Mouse (Mus musculus): ENCODE measurements around the gene Zfp286. TPM values are rescaled to one million over a fixed set of nuclear protein-coding genes. Genes with fewer than 3 reads are reported as not detected.

Gene Zfp286
- polyA plus RNA-seq, 1 experiment from 2014 or later = 29.8 TPM

DNA sequence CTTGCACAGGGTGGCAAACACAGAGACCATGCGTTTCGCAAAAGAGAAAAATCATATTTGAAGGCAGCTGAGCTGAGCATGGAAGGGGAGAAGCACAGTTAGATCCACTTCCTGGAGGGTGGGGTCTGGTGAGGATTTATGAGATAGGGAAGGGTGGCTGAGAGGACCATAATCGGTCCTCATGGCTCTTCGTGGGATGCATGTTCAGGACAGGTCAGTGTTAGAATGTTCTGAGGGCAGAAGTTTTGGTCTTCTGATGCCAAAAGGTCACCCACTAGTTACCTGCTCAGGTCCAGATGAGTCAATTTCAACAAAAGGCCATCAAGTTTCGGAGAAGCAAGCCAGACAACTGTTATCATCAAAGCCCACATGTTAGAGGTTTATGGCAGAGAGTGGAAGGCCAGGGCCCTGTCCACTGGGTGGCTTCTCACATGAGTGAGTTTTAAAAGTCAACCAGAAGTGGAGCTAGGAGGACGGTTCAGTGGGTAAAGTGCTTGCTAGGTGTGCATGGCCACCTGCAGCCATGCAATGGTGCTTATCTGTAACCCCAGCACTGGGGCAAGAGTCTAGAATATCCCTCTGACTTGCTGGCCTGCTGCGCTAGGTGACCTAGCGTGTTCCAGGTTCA, 29.9 kb upstream of the Zfp286 start:
- 87% methylated on average over 8 of the region's 8 CpGs for WGBS
- H3K4me1 ChIP-seq = peaks cover 30% of the 10 kb centered on the region
- no peaks in the 10 kb centered on the region for H3K9me3 ChIP-seq (replicated peaks)
- DNase-seq (ENCODE audit: low spot score) = no peak
- H3K27ac ChIP-seq = no peak overlapping the region
- peaks cover 8% of the 10 kb centered on the region; the same call in 1 of the 2 replicates for H3K27me3 ChIP-seq (ENCODE audit: low read depth, poor library complexity, severe bottlenecking)
- H3K4me3 ChIP-seq = no peak overlapping the region
- no peaks in the 10 kb centered on the region for H3K36me3 ChIP-seq

DNA sequence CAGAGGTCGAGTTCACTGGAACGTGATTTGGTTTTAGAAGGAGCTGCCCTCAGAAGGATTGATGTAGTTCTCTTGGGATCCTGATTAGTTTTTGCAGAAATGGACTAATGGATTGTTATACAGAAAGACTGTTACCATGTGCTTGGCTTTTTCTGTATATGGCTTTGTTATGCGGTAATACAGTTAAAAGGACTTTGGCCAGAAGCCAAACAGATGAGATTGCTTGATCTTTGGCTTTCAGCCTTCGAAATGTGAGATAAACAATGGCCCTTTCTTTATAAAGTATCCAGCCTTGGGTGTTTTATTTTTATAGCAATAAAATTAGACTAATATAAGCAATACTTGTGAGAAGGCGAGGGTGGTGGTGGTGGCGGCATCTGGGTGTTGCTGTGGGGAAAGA, 27.3 kb upstream of the Zfp286 start:
- no peak for DNase-seq (ENCODE audit: low spot score)
- H3K4me3 ChIP-seq = no peak overlapping the region
- no peak overlapping the region for H3K27ac ChIP-seq

DNA sequence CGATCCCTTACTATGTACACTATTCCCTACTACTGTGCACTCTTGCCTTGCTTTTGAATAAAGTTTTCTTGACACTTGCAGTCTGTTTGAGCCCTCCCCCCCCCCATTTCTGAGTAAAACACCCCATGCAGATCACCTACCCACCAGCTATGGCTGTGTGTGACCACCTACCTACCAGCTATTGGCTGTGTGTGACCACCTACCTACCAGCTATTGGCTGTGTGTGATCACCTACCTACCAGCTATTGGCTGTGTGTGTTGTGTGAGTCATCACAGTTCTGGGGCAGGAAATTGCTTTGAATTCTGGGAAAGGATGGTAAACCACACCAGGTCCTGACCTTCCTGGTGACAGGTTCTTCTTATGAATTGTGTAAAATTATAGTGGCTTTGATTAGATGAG, 26.2 kb upstream of the Zfp286 start:
- H3K4me3 ChIP-seq = no peak overlapping the region
- no peaks in the 10 kb centered on the region for H3K9me3 ChIP-seq (replicated peaks)
- H3K27ac ChIP-seq = no peak overlapping the region
- 89% methylated on average over 1 of the region's 1 CpGs for WGBS
- 0 out of 2 replicates have a peak, but pooled peaks cover 4% of the 10 kb centered on the region for H3K27me3 ChIP-seq (ENCODE audit: low read depth, poor library complexity, severe bottlenecking)
- H3K4me1 ChIP-seq = peaks cover 16% of the 10 kb centered on the region
- DNase-seq (ENCODE audit: low spot score) = no peak
- no peaks in the 10 kb centered on the region for H3K36me3 ChIP-seq

More for the DNA sequence above, 27.3 kb upstream of the Zfp286 start:
- peaks cover 8% of the 10 kb centered on the region; the same call in 1 of the 2 replicates for H3K27me3 ChIP-seq (ENCODE audit: low read depth, poor library complexity, severe bottlenecking)
- peaks cover 25% of the 10 kb centered on the region for H3K4me1 ChIP-seq
- H3K36me3 ChIP-seq = no peaks in the 10 kb centered on the region
- H3K9me3 ChIP-seq (replicated peaks) = no peaks in the 10 kb centered on the region
- 93% methylated on average over 6 of the region's 6 CpGs for WGBS

DNA sequence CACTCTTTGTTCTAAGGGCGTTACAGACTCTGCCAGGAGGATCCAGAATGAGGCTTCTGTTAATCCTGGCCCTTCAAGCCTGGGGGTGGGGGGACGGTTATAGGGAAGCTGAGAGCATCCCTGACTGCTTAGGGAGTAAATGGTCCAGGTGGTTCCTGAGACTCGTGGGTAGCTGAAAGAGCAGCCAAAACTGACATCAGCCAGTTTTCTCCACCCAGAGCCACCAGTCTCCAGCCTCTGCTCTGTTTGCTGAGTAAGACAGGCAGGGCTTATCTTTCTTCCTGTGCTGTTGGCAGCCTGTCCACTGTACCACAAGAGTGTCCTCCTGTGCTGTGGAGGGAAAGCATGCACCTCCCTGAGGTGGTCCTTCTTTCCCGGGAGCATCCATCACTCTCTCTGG, 25.4 kb upstream of the Zfp286 start:
- H3K9me3 ChIP-seq (replicated peaks) = no peaks in the 10 kb centered on the region
- H3K4me1 ChIP-seq = peaks cover 8% of the 10 kb centered on the region
- no peak overlapping the region for H3K27ac ChIP-seq
- DNase-seq (ENCODE audit: low spot score) = no peak
- WGBS = 71% methylated on average over 4 of the region's 4 CpGs
- H3K27me3 ChIP-seq (ENCODE audit: low read depth, poor library complexity, severe bottlenecking) = 0 out of 2 replicates have a peak, but pooled peaks cover 4% of the 10 kb centered on the region
- no peaks in the 10 kb centered on the region for H3K36me3 ChIP-seq
- H3K4me3 ChIP-seq = no peak overlapping the region

DNA sequence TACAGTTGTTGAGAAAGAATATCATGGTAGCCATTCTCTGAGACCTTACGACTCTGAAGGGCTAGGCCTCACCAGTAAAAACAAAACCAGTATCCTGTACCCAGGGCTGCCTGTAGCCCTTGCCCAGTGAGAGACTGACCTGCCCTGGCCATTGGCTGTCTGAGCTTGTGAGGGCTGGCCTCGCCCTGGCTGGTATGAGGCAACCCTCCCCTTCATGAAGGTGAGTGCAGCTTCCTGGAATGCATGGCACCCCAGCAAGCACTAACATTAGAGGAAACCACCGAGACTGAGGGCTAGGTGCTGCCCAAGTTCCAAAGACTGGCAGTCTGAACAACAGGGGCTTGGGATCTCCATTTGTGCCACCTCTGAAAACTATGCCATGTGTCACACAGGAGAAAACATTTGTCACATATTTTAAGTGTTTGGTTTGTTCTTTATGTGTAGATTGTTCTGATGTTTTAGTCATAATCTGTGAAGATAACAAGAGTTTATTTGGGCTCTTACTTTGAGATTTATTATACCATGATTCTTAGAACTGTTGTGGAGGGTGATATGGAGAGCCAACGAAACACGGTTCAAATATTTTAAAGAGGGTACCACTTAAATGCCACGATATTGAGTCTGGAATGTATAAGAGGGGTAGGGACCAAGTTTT, 24.8 kb upstream of the Zfp286 start:
- 71% methylated on average over 6 of the region's 6 CpGs for WGBS
- Histone ChIP-seq H3K9me3 (replicated peaks) (no peaks in the 10 kb centered on the region), H3K27me3 (ENCODE audit: low read depth, poor library complexity, severe bottlenecking) (0 out of 2 replicates have a peak, but pooled peaks cover 4% of the 10 kb centered on the region), H3K4me1 (peaks cover 8% of the 10 kb centered on the region; the same call in 1 of the 2 replicates), H3K36me3 (no peaks in the 10 kb centered on the region), H3K27ac (no peak overlapping the region), H3K4me3 (no peak overlapping the region)
- DNase-seq (ENCODE audit: low spot score) = no peak

DNA sequence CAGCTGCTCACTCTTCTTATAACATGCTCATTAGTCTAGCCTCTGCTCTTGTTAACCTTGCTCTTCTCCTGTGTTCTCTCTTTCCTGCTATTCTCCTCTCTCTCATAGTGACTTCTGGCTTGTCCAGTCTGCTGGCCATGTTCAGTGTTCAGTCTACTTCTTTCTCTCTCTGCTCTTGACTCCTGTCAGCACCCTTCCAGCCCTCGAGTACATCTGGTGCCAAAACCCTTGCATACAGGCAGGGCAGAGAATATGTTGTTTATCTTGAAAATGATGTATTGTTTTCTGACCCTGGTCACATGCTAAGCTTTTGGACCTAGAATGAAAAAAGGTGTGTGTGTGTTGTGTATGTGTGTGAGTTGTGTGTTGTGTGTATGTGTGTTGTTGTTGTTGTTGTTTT, 24.2 kb upstream of the Zfp286 start:
- WGBS = 74% methylated on average over 1 of the region's 1 CpGs

DNA sequence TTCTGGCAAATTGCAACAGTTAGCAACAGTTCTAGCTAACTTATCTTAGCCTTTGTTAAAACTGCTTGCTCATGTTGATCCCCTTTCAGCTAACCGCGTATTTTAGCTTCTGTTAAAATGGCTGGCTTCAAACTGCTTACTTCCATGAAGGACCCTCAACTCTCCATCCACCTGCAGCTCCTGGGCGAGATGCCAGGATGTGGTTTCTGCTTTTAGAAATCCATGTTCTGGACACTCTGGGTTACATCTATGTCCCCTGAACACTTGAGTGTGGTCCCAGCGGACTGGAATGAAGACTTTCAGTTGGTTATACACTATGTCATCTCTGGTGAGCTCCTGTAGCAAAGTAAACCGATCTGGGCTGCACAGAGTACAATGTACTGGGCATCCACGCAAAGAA, 23.0 kb upstream of the Zfp286 start:
- Histone ChIP-seq H3K4me3 (no peak overlapping the region), H3K9me3 (replicated peaks) (no peaks in the 10 kb centered on the region), H3K4me1 (0 out of 2 replicates have a peak, but pooled peaks cover 3% of the 10 kb centered on the region), H3K27ac (no peak overlapping the region), H3K36me3 (no peaks in the 10 kb centered on the region), H3K27me3 (ENCODE audit: low read depth, poor library complexity, severe bottlenecking) (no peaks in the 10 kb centered on the region)
- DNase-seq (ENCODE audit: low spot score) = no peak
- WGBS = 93% methylated on average over 6 of the region's 6 CpGs

More for the DNA sequence above, 24.2 kb upstream of the Zfp286 start:
- H3K36me3 ChIP-seq = no peaks in the 10 kb centered on the region
- H3K27ac ChIP-seq = no peak overlapping the region
- no peak overlapping the region for H3K4me3 ChIP-seq
- DNase-seq (ENCODE audit: low spot score) = no peak
- H3K4me1 ChIP-seq = peaks cover 5% of the 10 kb centered on the region; the same call in 1 of the 2 replicates
- H3K27me3 ChIP-seq (ENCODE audit: low read depth, poor library complexity, severe bottlenecking) = no peaks in the 10 kb centered on the region
- H3K9me3 ChIP-seq (replicated peaks) = no peaks in the 10 kb centered on the region

DNA sequence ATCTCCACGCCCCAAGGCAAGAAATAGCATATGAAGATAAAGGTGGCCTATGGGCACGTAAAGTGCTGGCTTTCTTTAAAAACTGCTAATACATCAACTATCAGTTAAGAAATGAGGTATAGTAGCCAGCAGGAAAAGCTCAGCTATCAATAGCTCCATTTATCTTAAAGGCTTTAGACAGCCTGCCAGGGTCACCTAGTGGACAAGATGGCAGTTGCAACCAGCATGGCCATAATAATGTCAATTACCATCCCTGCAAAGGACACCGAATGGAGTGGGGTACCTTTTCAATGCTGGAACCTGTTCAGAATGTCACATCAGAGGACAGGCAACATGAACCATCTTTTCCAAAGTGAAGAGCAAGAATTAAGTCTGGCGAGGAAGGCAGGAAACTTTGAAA, 19.9 kb upstream of the Zfp286 start:
- H3K27me3 ChIP-seq (ENCODE audit: low read depth, poor library complexity, severe bottlenecking) = no peaks in the 10 kb centered on the region
- DNase-seq (ENCODE audit: low spot score) = no peak
- H3K4me3 ChIP-seq = no peak overlapping the region
- no peaks in the 10 kb centered on the region for H3K36me3 ChIP-seq
- 0 out of 2 replicates have a peak, but pooled peaks cover 3% of the 10 kb centered on the region for H3K4me1 ChIP-seq
- no peak overlapping the region for H3K27ac ChIP-seq
- 79% methylated on average over 4 of the region's 4 CpGs for WGBS
- no peaks in the 10 kb centered on the region for H3K9me3 ChIP-seq (replicated peaks)

DNA sequence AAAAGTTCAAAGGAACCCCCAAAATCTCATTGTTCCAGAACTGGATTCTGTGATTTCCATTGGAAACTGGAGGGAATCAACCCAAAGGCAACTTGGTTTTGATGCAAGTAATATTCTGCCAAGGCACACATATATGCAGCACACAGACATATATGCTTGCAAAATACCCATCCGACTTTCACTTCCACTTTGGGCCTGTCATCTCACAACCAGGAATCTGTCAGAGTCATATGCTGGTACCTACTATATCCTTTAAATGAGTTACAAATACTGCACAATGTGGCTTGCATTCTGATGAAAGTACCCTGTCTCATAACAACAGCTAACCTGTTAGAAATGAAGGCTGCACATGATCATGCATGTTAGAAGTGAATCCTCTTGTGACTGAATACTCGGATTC, 18.7 kb upstream of the Zfp286 start:
- no peak for DNase-seq (ENCODE audit: low spot score)
- no peak overlapping the region for H3K27ac ChIP-seq
- H3K4me1 ChIP-seq = 0 out of 2 replicates have a peak, but pooled peaks cover 3% of the 10 kb centered on the region
- H3K27me3 ChIP-seq (ENCODE audit: low read depth, poor library complexity, severe bottlenecking) = no peaks in the 10 kb centered on the region
- H3K9me3 ChIP-seq (replicated peaks) = no peaks in the 10 kb centered on the region
- no peak overlapping the region for H3K4me3 ChIP-seq
- H3K36me3 ChIP-seq = no peaks in the 10 kb centered on the region
- 82% methylated on average over 2 of the region's 2 CpGs for WGBS

DNA sequence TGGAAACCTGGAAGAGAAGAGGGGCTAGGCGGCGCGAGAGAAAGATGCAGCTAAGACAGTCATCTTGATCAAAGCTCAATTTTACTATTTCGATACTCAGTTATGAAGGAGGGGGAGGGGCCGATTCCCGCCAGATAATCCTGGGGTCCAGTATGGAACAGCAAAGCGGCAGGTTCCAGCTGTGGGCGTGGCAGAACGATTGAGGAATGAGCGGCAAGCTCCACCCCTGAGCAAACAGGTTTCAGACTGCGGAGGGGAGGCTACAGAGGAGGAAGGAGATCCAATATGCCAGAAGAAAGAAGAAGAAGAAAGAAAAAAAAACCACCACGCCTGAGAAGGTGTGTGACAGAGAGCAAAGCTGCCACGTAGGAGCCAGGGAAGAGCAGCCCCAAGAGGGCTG, 14.9 kb upstream of the Zfp286 start:
- Histone ChIP-seq H3K27ac (no peak overlapping the region), H3K4me1 (no peaks in the 10 kb centered on the region), H3K9me3 (replicated peaks) (no peaks in the 10 kb centered on the region), H3K27me3 (ENCODE audit: low read depth, poor library complexity, severe bottlenecking) (no peaks in the 10 kb centered on the region), H3K36me3 (no peaks in the 10 kb centered on the region), H3K4me3 (no peak overlapping the region)
- 52% methylated on average over 13 of the region's 13 CpGs for WGBS
- DNase-seq (ENCODE audit: low spot score) = no peak

DNA sequence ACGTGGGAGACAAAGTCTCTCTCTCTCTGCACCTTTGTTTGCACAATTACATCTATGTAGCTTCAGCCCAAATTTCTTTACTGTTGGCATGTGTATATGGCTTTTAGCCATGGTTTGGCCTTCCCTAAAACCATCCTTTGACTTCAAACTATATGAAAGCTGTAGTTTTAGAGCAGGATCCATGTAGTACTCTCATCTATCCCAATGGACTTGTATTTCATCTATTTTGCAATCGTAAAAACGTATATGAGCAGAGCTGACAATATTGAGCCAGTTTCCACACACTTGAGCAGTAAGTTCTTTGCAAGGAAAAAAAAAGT, 315 bp upstream of the Zfp286 start:
- H3K9me3 ChIP-seq (replicated peaks) = no peaks in the 10 kb centered on the region
- WGBS = 61% methylated on average over 3 of the region's 3 CpGs
- peak overlapping the region; percentile 74 for H3K4me3 ChIP-seq
- H3K27ac ChIP-seq = peak overlapping the region; percentile 94
- H3K36me3 ChIP-seq = peaks cover 34% of the 10 kb centered on the region
- no peaks in the 10 kb centered on the region for H3K27me3 ChIP-seq (ENCODE audit: low read depth, poor library complexity, severe bottlenecking)
- no peak for DNase-seq (ENCODE audit: low spot score)
- peaks cover 12% of the 10 kb centered on the region for H3K4me1 ChIP-seq

DNA sequence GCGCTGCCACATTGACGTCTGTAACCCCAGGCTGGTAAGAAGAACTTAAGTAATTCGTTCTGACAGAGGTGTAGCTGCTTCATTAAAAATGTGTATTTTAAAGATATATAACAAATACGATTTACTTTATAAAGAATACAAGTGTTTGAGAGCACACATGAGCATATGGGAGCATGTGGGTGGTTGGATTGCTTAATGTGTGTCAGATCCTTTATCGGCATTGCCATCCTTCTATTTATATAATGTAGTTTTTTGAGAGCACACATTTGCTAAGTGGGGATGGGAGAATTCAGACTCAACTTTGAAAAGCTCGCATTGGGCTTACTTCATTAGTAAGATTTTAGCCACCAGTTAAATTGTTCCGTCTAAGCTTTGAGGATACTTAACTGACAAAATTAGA, 12.8 kb downstream of the Zfp286 start:
- WGBS = 90% methylated on average over 7 of the region's 7 CpGs
- H3K36me3 ChIP-seq = peaks cover 64% of the 10 kb centered on the region
- H3K4me1 ChIP-seq = no peaks in the 10 kb centered on the region
- H3K27me3 ChIP-seq (ENCODE audit: low read depth, poor library complexity, severe bottlenecking) = no peaks in the 10 kb centered on the region
- no peak overlapping the region for H3K4me3 ChIP-seq
- H3K27ac ChIP-seq = no peak overlapping the region
- DNase-seq (ENCODE audit: low spot score) = no peak
- peaks cover 35% of the 10 kb centered on the region for H3K9me3 ChIP-seq (replicated peaks)

DNA sequence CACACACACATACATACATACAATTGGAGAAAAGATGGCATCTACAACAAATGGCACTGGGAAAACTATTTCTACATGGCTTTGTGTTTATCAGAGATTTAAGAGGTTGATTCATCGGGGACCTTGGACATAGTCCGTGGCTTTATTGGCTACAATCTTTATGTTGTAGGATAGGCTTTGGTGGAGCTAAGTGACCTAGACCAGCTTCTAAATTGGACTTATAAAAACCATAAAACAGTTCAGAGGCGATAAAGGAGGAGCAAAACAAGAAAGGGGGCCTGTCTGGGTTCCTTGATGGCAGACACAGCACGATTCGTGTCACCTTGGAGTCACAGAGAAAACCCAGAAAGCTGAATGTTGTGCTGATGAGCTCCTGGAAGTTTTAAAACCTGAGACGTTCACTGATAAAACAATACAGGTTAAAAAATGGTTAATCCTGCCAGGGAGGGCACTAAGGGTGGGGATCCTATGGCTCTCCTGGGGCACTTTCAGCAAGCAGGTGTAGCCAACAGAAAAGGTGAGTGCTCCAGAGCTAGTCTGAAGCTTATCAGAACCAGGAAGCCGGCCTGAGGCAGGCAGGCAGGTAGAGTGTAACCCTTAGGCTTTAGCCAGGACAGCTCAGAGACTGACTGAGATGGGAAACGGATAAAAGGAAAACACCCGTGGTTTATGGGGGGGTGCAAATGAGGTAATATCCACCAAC, 28.4 kb downstream of the Zfp286 start:
- H3K4me1 ChIP-seq = peaks cover 10% of the 10 kb centered on the region
- H3K36me3 ChIP-seq = no peaks in the 10 kb centered on the region
- H3K27me3 ChIP-seq (ENCODE audit: low read depth, poor library complexity, severe bottlenecking) = peaks cover 28% of the 10 kb centered on the region
- 76% methylated on average over 9 of the region's 9 CpGs for whole genome bisulfite sequencing
- no peak for DNase-seq (ENCODE audit: low spot score)
- no peaks in the 10 kb centered on the region for H3K9me3 ChIP-seq (replicated peaks)
- H3K27ac ChIP-seq = no peak overlapping the region
- no peak overlapping the region for H3K4me3 ChIP-seq

Data from limb, embryonic 10.5 days (tissue).